Mouse (Mus musculus) T-helper 17 cell (primary cell): ENCODE results near the gene Luc7l3.
"Not testable (repeated sequence)": the region's sequence is repeated elsewhere in the genome, so short reads cannot be mapped to it uniquely, and the experiment has no call there.

Source experiments
- in situ Hi-C, 2 experiments: fragments of 300-600 bp; cut with MboI, MseI; formaldehyde crosslinking; loops; 1 replicate in 1 of 2; 2 replicates in 1 of 2; pipeline ENCODE4 v1.15.1; 2025; ENCODE audit warnings: high pct_unique_total_duplicates in 2 of 2

Gene Luc7l3

DNA sequence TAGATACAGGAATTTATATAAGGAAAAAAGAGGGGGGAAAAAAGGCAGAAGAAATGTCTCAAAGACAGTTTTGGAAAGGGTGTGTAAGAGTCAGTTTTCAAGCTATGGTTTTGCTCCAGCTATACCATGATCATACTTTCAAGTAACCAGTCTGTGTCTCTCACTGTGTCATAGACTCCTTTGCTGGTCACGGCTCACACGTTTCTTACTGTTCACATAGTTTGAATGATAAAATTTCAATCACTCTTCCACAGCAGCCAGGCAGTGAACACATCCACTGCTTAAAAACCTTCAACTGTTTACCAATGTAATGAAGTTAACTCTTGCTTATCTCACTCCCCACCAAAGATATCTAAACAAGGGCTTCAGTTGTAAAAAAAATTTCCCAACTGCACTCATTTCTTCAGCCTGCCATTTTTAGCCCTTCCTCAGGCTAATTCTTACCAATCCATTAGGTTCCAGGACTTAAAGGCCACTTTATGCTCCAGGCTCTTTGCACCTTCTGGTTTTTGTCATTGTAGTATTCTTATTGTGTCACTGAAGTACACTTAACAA is 7.6 kb downstream of the Luc7l3 start:
- in situ Hi-C loops = loop anchor here in 1 of 2 experiments (10.0 kb wide), 1 partner anchor 349 kb away; the partner anchor contains the start of genes Gm20390 and Nme1

DNA sequence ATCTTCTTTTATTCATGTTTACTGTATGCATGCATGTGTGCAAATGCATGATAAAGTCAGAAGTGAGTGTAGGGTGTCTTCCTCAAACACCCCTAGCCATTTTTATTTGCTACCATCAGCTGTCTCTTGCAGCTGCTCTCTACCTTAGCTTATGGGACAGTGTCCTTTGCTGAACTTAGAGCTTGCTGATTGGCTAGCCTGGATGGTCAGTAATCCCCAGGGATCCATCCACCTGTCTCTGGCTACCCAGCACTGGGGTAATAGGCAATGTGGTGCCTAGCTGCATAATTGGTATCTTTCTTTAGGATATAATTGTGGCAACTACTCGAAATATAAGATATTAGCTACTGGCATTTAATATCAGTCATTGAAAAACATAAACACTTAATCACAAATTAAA is 9.1 kb downstream of the Luc7l3 start:
- in situ Hi-C loops = loop anchor here in 1 of 2 experiments (10.0 kb wide), 1 partner anchor 348 kb away; the partner anchor contains the start of genes Gm20390 and Nme1

DNA sequence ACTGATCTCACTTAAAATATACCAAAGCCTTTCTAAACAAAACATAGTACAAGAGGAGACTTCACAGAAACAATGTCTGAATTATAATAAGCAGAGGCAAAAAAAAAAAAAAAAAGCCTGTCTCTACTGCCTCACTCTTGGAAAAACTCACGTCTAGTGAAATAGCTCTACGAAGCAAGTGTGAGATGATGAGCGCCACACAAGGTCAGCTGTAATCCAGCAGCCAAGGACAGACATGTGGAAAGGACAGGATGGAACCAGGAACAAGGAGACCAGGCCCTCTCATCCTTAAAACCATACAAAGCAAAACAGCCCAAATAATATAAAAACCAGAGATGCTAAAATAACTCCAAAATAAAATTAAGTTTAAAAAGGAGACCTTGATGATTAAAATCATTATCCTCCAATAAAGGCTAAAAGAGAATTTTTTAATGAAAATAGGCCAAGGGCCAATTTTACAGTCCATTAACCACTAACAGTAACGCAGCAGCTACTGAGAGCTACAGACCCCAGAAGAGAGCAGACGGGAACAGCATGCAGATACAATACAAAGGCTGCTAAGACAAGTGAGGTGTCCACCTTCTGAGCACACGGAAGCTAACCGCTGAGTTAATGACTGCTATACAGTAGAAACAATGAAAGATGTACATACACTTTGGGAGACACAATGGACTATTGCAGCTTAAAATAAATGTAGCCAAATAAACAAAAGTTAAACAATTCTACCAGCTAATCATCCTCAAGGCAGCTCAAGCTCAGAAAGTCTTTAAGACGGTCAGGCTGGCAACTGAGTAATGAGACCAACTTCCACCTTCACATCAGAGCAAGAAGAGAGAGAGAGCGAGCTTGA is 26.6 kb downstream of the Luc7l3 start:
- in situ Hi-C loops = no loop called here

DNA sequence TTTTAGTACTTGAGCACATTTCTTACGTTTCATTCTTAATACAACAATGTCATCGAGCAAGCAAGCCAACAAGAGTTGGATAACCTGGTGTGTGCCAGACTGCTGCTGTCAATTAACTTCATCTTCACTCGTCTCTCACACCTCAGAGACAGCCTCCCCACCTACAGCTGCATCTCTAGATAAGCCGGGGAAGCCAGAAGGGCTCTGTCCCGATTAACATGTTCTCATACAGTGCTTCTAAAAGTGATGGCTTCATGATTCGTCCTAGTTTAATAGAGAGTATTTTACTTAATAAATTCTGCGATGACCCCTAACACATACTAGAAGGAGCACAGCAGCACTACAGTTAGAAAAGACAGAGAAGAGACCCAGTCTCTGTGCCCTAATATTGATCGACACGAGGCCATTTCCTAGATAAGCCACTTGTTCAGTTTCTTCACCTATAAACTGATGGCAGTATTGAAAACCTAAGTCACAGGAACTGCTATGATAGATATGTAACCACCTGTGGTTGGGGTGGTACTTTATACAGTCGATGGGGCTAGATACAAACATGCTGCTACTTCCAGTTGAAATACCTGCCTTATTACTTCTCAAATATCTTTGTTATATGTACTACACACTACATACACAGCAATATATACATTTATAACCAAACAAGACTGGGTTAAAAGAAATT is 31.6 kb downstream of the Luc7l3 start:
- in situ Hi-C loops = no loop called here

DNA sequence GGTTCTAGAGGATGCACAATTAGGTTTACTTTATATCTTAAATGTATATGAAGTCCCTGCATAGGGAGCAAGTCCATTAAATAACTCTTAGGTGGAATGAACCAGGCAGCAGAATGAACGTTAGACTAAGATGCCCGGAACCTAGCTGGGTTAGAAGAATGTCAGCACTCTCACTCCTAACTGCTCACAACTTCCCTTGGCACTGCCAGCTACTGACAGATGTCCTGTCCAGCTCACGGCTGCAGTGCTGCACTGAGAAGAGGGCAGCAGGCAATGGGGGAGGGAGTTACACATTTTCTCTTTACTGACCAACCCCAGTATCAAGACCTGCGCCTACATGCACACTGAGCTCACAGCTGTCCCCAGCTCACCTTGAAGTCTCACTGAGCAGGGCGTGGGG is 34.7 kb downstream of the Luc7l3 start:
- in situ Hi-C loops = no loop called here

DNA sequence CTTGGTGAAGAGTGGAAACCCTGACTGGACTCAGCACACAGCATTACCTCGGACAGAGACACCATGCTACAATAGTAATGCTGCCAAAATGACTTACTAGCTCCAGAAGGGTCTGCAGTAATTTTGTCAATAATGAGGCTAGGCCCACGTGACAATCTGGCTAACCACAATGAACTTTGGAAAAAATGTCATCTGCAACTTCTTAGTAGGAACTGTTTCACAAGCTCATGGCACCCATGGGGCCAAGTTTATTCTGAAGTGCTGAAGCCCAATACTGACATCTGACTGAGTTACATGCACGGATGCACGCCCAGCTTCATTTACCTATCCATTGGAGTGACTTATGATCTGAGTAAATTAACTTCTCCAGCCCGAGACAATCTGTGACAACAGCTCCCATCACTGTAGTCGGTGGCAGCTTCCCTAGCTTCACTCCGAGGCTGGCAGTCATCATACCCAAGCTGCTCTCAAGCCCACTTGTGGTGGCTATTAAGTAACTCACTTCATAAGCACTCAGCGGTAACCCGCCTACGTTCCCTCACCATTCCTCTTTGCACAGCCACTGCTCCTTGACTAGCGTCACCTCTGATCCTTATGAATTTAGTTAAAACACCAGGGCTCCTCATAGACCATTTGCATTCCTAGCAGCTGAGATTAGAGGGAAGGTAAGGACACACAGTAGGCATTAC is 35.8 kb downstream of the Luc7l3 start:
- in situ Hi-C loops = no loop called here

DNA sequence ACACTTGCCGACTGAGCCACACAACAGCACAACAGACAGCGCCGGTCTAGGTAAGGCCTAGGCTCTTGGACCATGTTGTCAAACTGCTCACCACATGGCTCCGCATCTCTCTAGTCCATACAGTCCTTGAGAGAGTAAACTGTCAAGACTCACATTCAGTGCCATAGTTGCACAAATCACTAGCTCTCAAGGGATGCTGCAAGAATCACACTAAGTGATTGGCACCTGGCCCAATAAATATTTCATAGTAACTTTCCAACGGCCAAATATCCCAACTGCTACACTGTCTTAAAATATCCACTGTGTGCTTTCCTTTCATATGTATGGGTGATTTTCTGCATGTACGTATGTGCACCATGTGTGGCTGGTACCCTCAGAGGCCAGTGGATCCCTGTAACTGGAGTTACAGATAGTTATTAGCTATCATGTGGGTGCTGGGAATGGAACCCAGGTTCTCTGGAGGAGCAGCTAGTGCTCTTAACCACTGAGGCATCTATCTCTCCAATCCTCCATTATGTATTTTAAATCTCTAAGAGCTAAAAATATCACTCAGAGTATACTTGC is 38.2 kb downstream of the Luc7l3 start:
- in situ Hi-C loops = no loop called here

DNA sequence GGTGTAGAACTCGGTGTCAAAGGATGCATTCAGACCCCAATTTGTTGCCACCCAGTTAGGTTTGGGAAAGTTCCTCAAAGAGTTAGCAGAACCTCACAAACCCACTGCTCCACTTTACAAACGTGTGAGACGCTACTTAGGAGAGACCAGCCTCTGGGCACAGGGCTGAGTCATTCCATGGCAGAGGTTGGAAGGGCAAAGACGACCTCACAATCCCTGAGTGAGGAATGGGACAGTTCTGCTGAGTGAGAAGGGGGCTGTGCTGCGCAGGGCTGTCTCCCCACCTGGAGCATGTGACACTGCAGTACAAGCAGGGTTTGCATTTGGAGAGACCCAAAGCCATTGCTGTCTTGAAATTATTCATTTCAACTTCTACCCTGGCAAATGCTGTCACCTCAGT is 39.5 kb downstream of the Luc7l3 start:
- in situ Hi-C loops = no loop called here

DNA sequence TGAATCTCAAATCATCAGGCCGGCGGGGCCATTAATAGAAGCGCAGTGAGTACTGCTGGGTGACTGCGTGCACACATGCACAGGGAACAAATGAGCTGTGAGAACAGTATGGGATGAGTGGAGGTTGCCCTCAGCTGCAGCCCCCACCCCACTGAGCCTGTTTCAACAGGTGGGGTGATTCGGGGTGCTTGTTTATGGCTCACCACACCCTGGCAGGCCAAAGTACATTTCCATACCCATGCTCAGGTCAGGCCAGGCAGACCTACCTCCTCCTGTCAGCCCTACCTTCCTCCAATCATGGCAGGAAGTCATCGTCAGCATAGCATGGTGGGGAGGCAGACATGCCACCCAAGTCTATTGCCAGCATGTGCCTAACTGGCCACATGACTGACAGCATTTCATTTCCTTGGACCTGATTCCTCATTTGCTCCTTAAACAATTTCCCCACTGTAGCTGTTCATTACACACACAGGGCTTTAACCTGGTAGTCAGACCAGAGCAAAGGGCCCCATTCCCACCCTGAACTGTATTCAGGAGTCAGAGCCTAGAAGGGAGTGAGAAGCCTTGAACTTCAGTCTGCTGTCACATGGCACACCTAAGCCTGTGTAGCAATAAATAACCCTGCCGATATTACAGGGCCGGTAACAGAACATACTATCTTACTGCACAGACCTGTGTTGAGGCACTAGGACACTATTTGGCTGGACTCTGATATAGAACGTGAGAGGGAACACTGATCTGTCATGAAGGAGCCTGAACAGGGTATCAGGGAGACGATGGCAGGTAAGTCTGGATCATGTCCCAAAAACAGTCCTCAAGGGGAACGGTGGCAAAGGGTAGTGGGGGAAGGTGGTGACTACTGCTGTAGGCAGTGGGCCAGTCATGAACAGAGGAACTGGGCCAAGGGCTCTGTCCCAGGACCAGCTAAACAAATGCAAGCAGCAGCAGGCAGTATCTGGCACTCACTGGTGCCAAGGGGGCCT is 40.3 kb downstream of the Luc7l3 start, which contains the start of gene Gm21885:
Gm21885 (plus strand) TSS at position 675 of the 983 bp plus-strand sequence.
- in situ Hi-C loops = no loop called here

DNA sequence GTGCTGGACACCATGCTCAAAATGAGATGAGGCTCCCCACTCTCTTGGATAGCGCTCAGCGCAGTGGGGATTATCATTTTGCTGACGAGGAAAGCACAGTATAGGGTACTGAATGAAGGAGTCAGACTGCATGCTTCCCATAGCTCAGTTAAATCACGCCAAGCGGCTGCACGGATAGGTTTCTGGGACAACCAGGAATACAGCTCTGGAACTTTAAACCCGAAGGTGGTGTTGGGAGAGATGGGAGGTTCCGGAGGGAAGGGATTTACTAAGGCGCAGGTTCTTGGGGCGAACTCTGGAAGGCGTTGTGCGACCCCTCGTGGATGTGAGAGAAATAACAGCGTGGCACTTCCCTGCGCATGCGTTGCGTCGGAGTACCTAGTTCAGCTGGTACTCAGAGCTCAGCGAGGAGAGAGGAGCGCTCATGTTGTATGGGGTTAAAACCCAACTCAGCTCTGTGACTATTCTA is 44.9 kb downstream of the Luc7l3 start:
- in situ Hi-C loops = no loop called here

DNA sequence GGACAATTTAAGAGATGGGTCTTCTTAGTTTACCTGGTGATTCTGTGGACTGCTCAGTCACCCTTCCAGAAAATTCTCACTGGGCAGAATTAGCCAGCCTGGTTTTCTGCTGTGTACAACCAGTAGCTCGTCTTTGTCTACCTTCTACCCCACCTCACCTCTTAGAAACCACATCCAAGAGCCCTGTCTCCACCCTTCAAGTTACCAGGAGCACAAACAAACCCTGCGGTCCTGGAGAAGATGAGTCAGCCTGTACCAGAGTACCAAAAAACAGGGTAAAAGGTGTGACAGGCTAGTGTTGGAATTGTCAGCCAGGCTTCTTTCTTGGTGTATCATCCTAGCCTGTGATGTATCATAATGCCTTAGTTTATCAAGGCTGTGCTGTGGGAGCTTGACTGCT is 46.1 kb downstream of the Luc7l3 start:
- in situ Hi-C loops = no loop called here

DNA sequence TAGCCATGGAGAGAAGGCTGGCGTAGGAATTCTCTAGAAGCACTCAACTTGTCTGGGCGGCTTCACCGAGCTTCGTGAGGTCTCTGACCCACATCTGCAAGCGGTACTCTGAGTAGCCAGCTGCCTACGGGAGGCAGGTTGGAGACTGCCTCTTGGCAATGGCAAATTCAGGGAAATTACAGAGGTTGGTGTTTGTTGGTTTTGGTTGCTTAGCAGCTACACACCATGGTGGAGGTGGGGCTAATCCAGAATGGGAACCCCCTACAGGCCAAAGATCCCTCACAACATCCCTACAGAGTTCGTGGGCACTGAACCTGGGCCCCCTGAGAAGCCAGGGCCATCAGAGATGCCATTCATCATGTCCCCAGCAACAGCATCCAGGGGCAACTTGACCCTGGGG is 46.6 kb downstream of the Luc7l3 start:
- in situ Hi-C loops = no loop called here

DNA sequence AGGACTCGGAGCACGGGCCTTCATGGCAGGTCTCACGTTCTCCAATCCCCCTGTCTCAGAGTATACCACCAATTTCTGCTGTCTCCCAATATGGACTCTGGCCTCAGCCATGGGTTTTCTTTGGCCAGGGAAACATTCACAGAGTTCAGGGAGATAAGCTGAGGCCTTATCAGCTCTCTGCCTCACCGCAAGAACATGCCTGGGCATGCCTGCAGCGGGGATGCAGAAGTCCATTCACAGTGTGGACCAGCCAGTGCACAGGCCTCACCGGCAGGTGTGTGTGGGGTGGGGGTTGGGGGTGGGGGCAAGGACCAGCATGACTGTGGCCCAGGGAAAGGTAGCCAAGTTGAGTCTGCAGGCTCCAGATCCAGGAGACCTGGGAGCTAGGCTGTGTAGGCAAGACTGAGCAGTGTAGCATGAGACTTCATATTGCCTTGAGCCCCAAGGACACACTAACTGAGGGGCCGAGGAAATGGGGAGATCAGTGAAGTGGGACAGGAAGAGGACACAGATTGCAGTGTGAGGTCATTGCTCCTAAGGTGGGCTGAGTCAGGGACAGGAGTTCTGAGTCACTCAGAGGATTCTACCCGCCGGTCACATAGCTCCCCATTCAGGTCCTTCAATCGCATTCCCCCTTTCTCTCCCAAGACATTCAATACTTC is 47.5 kb downstream of the Luc7l3 start:
- in situ Hi-C loops = loop anchor here (5.0 kb wide), 2 partner anchors 37 to 142 kb away; no protein-coding TSS in a partner anchor

DNA sequence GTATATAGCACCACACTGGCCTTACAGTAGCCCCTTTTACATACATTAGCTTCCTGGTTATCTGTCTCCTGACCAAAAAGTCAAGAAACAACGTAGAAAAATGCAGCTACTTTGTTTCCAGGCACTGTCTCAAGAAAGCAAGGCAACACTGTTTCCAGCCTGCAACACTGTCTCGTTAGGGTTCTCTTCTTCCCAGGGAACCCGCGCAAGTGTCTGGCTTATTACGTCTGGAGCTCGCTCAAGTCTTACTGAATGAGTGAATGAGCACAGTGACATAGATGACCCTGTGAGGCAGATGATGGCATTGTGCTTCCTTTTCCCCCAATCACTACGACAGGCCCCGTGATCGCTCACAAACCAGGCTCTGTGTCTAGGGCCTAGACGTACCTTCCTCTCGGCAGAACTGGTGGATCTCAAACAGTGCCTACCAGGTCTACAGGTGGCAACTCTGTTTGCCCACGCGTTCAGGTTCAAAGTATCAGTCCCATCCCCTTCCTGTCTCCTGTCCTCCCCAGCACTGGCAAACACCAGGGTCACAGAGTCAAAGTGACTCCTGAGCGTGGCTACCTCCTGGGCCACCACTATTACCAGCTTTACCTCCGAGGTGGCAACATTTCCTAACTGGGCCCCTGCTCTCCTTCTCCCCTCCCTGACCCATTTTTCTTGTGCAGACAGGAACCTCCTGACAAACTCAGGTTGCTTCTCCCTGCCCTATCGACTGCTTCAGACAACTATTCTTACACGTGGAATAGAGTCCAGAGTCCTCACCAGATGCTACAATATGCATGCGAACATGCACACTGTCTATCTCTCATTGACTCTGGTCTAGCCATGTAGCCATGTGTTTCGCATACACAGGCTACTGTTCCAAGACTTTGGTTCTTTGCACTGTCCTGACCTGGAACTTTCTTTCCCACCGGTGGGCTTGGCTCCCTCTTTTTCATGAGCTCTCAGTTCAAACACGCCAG is 48.5 kb downstream of the Luc7l3 start:
- in situ Hi-C loops = loop anchor here (5.0 kb wide), 2 partner anchors 36 to 141 kb away; no protein-coding TSS in a partner anchor

DNA sequence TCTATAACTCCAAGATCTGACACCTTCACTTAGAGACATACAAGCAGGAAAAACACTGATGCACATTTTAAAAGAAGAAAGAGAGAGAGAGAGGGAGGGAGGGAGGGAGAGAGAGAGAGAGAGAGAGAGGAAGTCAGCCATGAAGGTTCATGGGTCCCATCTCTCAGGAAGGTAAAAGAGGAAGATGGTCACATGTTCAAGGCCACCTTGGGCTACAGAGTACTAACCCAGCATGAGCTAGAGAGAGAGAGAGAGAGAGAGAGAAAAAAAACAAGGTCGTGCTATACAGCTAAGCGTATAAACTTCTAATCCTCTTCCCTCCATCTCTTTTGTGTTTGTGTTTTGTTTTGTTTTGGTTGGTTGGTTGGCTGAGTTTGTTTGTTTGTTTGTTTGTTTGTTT is 50.8 kb downstream of the Luc7l3 start:
- in situ Hi-C loops = loop anchor here (5.0 kb wide), 2 partner anchors 34 to 139 kb away; no protein-coding TSS in a partner anchor

DNA sequence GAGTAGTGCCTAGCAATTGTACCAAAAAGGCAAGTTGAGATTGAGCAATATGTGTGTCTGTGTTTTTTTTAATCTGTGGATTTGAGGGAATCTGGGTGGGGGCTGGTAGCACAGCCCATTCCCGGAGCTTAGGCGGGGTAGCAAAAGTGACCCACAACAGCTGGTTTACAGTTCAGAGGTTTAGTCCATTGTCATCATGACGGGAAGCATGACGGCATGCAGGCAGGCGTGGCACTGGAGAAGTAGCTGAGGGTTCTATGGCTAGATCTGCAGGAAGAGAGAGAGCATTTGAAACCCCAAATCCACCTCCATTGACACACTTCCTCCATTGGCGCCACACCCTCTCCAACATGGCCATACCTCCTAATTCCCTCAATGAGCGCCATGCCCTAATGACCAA is 51.9 kb downstream of the Luc7l3 start:
- in situ Hi-C loops = loop anchor here (5.0 kb wide), 2 partner anchors 33 to 138 kb away; no protein-coding TSS in a partner anchor

DNA sequence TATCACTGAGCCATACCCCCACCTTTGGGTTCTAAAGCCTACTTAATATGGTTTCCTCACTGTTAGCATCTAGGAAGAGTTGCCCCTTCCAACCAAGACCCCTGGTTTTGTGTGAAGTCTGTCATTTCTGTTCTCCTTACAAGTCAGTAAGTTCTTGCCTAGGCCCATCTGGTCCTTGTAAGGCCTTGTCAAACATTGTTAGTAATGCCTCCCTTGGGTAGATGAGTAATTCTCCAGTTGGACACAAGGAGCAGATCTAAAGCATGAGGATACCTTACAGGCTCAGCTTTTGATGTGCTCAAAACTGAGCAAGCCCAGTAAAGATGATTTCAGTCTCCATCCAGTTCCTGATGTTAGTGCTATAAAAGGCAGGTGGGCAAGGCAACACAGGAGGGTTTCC is 53.0 kb downstream of the Luc7l3 start:
- in situ Hi-C loops = no loop called here

DNA sequence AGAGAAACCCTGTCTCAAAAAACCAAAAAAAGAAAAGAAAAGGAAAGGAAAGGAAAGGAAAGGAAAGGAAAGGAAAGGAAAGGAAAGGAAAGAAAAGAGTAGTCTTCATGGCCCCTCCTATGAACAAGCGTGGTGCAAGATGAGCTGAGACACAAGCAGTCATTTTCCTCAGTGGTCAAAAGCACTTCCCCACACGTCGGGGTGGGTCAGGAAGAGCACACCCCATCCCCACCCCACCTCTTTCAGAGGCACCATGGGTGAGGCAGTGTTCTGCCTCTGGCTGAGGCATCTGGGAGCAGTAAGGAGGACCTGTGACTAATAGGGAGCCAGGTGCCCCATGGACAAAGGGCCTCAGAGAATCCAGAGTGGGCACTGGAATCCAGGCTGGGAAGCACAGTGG is 55.6 kb downstream of the Luc7l3 start:
- in situ Hi-C loops = not testable (repeated sequence)
